Mouse (Mus musculus) megakaryocyte, adult 5-6 weeks (primary cell): ENCODE results near the gene Dnah2. TPM values are rescaled to one million over a fixed set of nuclear protein-coding genes. Genes with fewer than 3 reads are reported as not detected.

Source experiments
- ATAC-seq: 2 replicates; pipeline ENCODE4 v1.8.0; 2016; ENCODE audit warnings: mild to moderate bottlenecking, inconsistent platforms; ENCODE audit not compliant: poor library complexity, severe bottlenecking
- total RNA-seq, 2 experiments: library from RNA; stranded (forward) in 1 of 2; stranded (reverse) in 1 of 2; fragments of 153-499, 151-499 nt in 1 of 2; fragments of 221-1000, 200-1000 nt in 1 of 2; gene quantifications; 2 replicates each; pipeline versions ENCODE4 v1.2.3 to v1.2.4; 2015 to 2017

Gene Dnah2
- total RNA-seq, 2 experiments from 2014 or later, result 0.54 to 2.1 TPM

- no peak for ATAC-seq
Observed at GRCm38 (mm10) chr11:69370817-69371215, 178.1 kb downstream of the Dnah2 start.

Other genes starting within 250 kb of the Dnah2 start
- gene Cntrob, start 225.3 kb downstream of the Dnah2 start, total RNA-seq (2015), result 15.2 and 28.3 TPM in 2 replicates
- 10.4 and 13.8 TPM in 2 replicates for gene Cntrob, start 225.3 kb downstream of the Dnah2 start, total RNA-seq (2017)
- gene Trappc1, start 225.1 kb downstream of the Dnah2 start, total RNA-seq (2015), result 219 and 269 TPM in 2 replicates
- 155 and 195 TPM in 2 replicates for gene Trappc1, start 225.1 kb downstream of the Dnah2 start, total RNA-seq (2017)
- 0.59 and 1.3 TPM in 2 replicates for gene Kcnab3, start 222.9 kb downstream of the Dnah2 start, total RNA-seq (2015)
- gene Kcnab3, start 222.9 kb downstream of the Dnah2 start, total RNA-seq (2017), result 0.40 and 1.7 TPM in 2 replicates
- 3.7 and 8.1 TPM in 2 replicates for gene Rnf227, start 208.6 kb downstream of the Dnah2 start, total RNA-seq (2015)
- gene Rnf227, start 208.6 kb downstream of the Dnah2 start, total RNA-seq (2017), result 7.2 and 8.7 TPM in 2 replicates
- 13.6 and 13.9 TPM in 2 replicates for gene Chd3, start 179.7 kb downstream of the Dnah2 start, total RNA-seq (2015)
- gene Chd3, start 179.7 kb downstream of the Dnah2 start, total RNA-seq (2017), result 17.1 and 19.8 TPM in 2 replicates
- 90.6 and 105 TPM in 2 replicates for gene Naa38, start 153.6 kb downstream of the Dnah2 start, total RNA-seq (2015)
- gene Naa38, start 153.6 kb downstream of the Dnah2 start, total RNA-seq (2017), result 147 and 161 TPM in 2 replicates
- gene Cyb5d1, start 153.5 kb downstream of the Dnah2 start, total RNA-seq (2015), result 11.6 and 15.3 TPM in 2 replicates
- 24.0 and 28.1 TPM in 2 replicates for gene Cyb5d1, start 153.5 kb downstream of the Dnah2 start, total RNA-seq (2017)
- 0.14 TPM in 1 of 2 replicates, not detected in the other for gene Tmem88, start 150.9 kb downstream of the Dnah2 start, total RNA-seq (2015)
- 0.18 TPM in 1 of 2 replicates, not detected in the other for gene Tmem88, start 150.9 kb downstream of the Dnah2 start, total RNA-seq (2017)
- gene Kdm6b, start 135.4 kb downstream of the Dnah2 start, total RNA-seq (2015), result 27.1 and 29.0 TPM in 2 replicates
- 5.0 and 6.7 TPM in 2 replicates for gene Kdm6b, start 135.4 kb downstream of the Dnah2 start, total RNA-seq (2017)
- 0.11 TPM in 1 of 2 replicates, not detected in the other for gene Efnb3, start 11.1 kb upstream of the Dnah2 start, total RNA-seq (2015)
- gene Efnb3, start 11.1 kb upstream of the Dnah2 start, total RNA-seq (2017), result 0.45 TPM in 1 of 2 replicates, not detected in the other
- 11.8 and 12.2 TPM in 2 replicates for gene Wrap53, start 31.1 kb upstream of the Dnah2 start, total RNA-seq (2015)
- gene Wrap53, start 31.1 kb upstream of the Dnah2 start, total RNA-seq (2017), result 5.3 and 5.9 TPM in 2 replicates
- 59.2 and 64.7 TPM in 2 replicates for gene Trp53, start 31.2 kb upstream of the Dnah2 start, total RNA-seq (2015)
- gene Trp53, start 31.2 kb upstream of the Dnah2 start, total RNA-seq (2017), result 21.8 and 28.3 TPM in 2 replicates
- 0.91 and 2.2 TPM in 2 replicates for gene Atp1b2, start 56.8 kb upstream of the Dnah2 start, total RNA-seq (2015)
- gene Atp1b2, start 56.8 kb upstream of the Dnah2 start, total RNA-seq (2017), result 0.26 and 0.45 TPM in 2 replicates
- gene Shbg, start 68.8 kb upstream of the Dnah2 start, total RNA-seq (2015), result not detected in 2 replicates
- not detected in 2 replicates for gene Shbg, start 68.8 kb upstream of the Dnah2 start, total RNA-seq (2017)
- not detected in 2 replicates for gene Sat2, start 72.9 kb upstream of the Dnah2 start, total RNA-seq (2015)
- not detected in 2 replicates for gene Sat2, start 72.9 kb upstream of the Dnah2 start, total RNA-seq (2017)
- gene Fxr2, start 83.9 kb upstream of the Dnah2 start, total RNA-seq (2015), result 25.3 and 29.0 TPM in 2 replicates
- 33.3 and 36.5 TPM in 2 replicates for gene Fxr2, start 83.9 kb upstream of the Dnah2 start, total RNA-seq (2017)
- not detected in 2 replicates for gene Sox15, start 106.2 kb upstream of the Dnah2 start, total RNA-seq (2015)
- 0.22 TPM in 1 of 2 replicates, not detected in the other for gene Sox15, start 106.2 kb upstream of the Dnah2 start, total RNA-seq (2017)
- 34.9 and 40.9 TPM in 2 replicates for gene Mpdu1, start 113.5 kb upstream of the Dnah2 start, total RNA-seq (2015)
- 55.7 and 56.5 TPM in 2 replicates for gene Mpdu1, start 113.5 kb upstream of the Dnah2 start, total RNA-seq (2017)
- gene Cd68, start 117.0 kb upstream of the Dnah2 start, total RNA-seq (2015), result 302 and 304 TPM in 2 replicates
- 195 and 219 TPM in 2 replicates for gene Cd68, start 117.0 kb upstream of the Dnah2 start, total RNA-seq (2017)
- gene Eif4a1, start 123.3 kb upstream of the Dnah2 start, total RNA-seq (2015), result 457 and 494 TPM in 2 replicates
- gene Eif4a1, start 123.3 kb upstream of the Dnah2 start, total RNA-seq (2017), result 511 and 523 TPM in 2 replicates
- gene Senp3, start 133.0 kb upstream of the Dnah2 start, total RNA-seq (2015), result 94.3 and 104 TPM in 2 replicates
- gene Senp3, start 133.0 kb upstream of the Dnah2 start, total RNA-seq (2017), result 68.9 and 80.8 TPM in 2 replicates
- gene Tnfsf13, start 136.7 kb upstream of the Dnah2 start, total RNA-seq (2015), result 37.7 and 47.2 TPM in 2 replicates
- gene Tnfsf13, start 136.7 kb upstream of the Dnah2 start, total RNA-seq (2017), result 74.3 and 78.9 TPM in 2 replicates
- gene Tnfsf12, start 146.7 kb upstream of the Dnah2 start, total RNA-seq (2015), result 25.5 and 25.9 TPM in 2 replicates
- gene Tnfsf12, start 146.7 kb upstream of the Dnah2 start, total RNA-seq (2017), result 3.2 and 4.9 TPM in 2 replicates
- gene Tnfsfm13, start 147.0 kb upstream of the Dnah2 start, total RNA-seq (2015), result 11.6 and 13.6 TPM in 2 replicates
- gene Tnfsfm13, start 147.0 kb upstream of the Dnah2 start, total RNA-seq (2017), result 8.5 and 12.2 TPM in 2 replicates
- 116 and 118 TPM in 2 replicates for gene Polr2a, start 209.5 kb upstream of the Dnah2 start, total RNA-seq (2015)
- gene Polr2a, start 209.5 kb upstream of the Dnah2 start, total RNA-seq (2017), result 38.6 and 42.9 TPM in 2 replicates
- gene Slc35g3, start 212.9 kb upstream of the Dnah2 start, total RNA-seq (2015), result not detected in 2 replicates
- gene Slc35g3, start 212.9 kb upstream of the Dnah2 start, total RNA-seq (2017), result not detected in 2 replicates
- 1.6 and 2.6 TPM in 2 replicates for gene Zbtb4, start 216.8 kb upstream of the Dnah2 start, total RNA-seq (2015)
- gene Zbtb4, start 216.8 kb upstream of the Dnah2 start, total RNA-seq (2017), result 1.4 and 2.4 TPM in 2 replicates
- gene Chrnb1, start 246.8 kb upstream of the Dnah2 start, total RNA-seq (2015), result 0.32 and 0.36 TPM in 2 replicates
- 0.16 TPM in 1 of 2 replicates, not detected in the other for gene Chrnb1, start 246.8 kb upstream of the Dnah2 start, total RNA-seq (2017)